Mouse (Mus musculus) brain, embryonic 18.5 days (tissue): ENCODE measurements around the gene Sh2d6.

Experiments
- DNase-seq: peaks from one replicate; pipeline ENCODE4 v3.0.0-alpha.2; 2012; ENCODE audit warnings: low read depth, low spot score

The Sh2d6 gene

GRCm38 (mm10) chr6:72521607-72522006 is at the start of gene Sh2d6:
Gene Sh2d6 (minus strand): TSS chr6:72521707.
- no peak for DNase-seq

- no peak for DNase-seq
Observed at GRCm38 (mm10) chr6:72570644-72571397, 49.3 kb upstream of the Sh2d6 start.

GRCm38 (mm10) chr6:72568736-72569135 is 47.2 kb upstream of the Sh2d6 start:
- DNase-seq: no peak

GRCm38 (mm10) chr6:72567508-72567907 is 46.0 kb upstream of the Sh2d6 start:
- DNase-seq: no peak

GRCm38 (mm10) chr6:72566044-72566443 is 44.5 kb upstream of the Sh2d6 start:
- DNase-seq: peak; percentile 69

GRCm38 (mm10) chr6:72565506-72565905 is 44.0 kb upstream of the Sh2d6 start:
- no peak for DNase-seq

- DNase-seq: no peak
Observed at GRCm38 (mm10) chr6:72562894-72563293, 41.4 kb upstream of the Sh2d6 start.

- DNase-seq: no peak
Observed at GRCm38 (mm10) chr6:72562486-72562885, 41.0 kb upstream of the Sh2d6 start.

- DNase-seq: no peak
Observed at GRCm38 (mm10) chr6:72560801-72561200, 39.3 kb upstream of the Sh2d6 start.

GRCm38 (mm10) chr6:72553079-72553412 is 31.5 kb upstream of the Sh2d6 start:
- no peak for DNase-seq

GRCm38 (mm10) chr6:72552171-72553078 is 30.9 kb upstream of the Sh2d6 start:
- peak; percentile 20 for DNase-seq

- DNase-seq: no peak
Observed at GRCm38 (mm10) chr6:72550503-72551100, 29.1 kb upstream of the Sh2d6 start.

- no peak for DNase-seq
Observed at GRCm38 (mm10) chr6:72550025-72550424, 28.5 kb upstream of the Sh2d6 start.

- DNase-seq: no peak
Observed at GRCm38 (mm10) chr6:72549041-72549580, 27.6 kb upstream of the Sh2d6 start.

GRCm38 (mm10) chr6:72547862-72548261 is 26.4 kb upstream of the Sh2d6 start:
- DNase-seq: no peak

GRCm38 (mm10) chr6:72547121-72547520 is 25.6 kb upstream of the Sh2d6 start:
- DNase-seq: no peak

GRCm38 (mm10) chr6:72545377-72545776 is 23.9 kb upstream of the Sh2d6 start:
- no peak for DNase-seq

- no peak for DNase-seq
Observed at GRCm38 (mm10) chr6:72544283-72544987, 22.9 kb upstream of the Sh2d6 start, which contains the start of gene Capg. Gene Capg (plus strand): TSS chr6:72544391.

- no peak for DNase-seq
Observed at GRCm38 (mm10) chr6:72543265-72543850, 21.9 kb upstream of the Sh2d6 start.

- peak; percentile 85 for DNase-seq
Observed at GRCm38 (mm10) chr6:72538562-72539031, 17.1 kb upstream of the Sh2d6 start.

- DNase-seq: no peak
Observed at GRCm38 (mm10) chr6:72537998-72538500, 16.5 kb upstream of the Sh2d6 start.
